Mouse (Mus musculus) retina, postnatal 7 days (tissue): ENCODE results near the gene Ninj1.

Experiments used
- DNase-seq: peaks from one replicate; pipeline ENCODE4 v3.0.0-alpha.2; 2012; ENCODE audit warnings: low read depth, low spot score

Ninj1 gene

DNA sequence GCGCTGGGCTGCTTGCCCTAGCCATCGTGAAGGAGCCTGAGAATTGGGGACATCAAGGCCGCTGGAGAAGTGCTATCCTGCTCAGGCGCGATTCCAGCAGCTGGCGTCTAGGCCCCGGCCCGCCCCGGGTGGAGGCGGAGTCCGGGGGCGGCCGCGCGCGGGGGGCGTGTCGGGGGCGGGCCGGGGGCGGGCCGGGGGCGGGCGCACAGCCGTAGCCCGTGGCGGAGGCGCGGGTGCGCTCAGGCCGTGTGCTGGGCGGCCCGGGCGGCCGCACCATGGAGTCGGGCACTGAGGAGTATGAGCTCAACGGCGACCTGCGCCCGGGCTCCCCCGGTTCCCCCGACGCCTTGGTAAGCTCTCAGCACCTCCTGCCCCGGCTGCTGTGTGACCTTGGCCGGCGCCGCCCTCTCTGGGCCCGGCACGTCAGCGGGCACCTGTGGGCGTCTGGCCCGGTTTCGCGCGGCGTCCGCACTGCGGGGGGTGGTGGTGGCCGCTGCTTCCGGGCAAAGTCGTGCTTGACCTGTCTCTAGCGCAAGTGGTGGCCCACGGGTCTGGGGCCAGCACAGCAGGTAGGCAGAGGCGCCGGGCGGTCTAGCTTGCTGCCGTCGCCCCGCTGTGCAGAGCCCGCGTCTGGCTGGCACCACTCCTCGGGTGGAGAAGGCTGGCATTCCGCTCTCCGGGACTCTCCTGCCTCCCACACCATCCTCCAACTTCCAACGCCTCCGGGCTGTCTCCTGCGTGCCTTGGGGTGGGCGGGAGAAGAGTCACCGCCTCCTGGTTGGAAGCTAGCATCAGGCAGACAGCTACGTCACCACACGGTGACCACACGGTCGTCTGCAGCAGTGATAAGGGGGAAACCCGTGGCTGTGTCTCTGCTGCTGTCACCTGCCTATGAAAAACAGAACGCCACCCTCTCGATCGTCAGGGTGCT lies at the start of gene Ninj1:
TSS of gene Ninj1 (plus strand) at position 198 of the 931 bp plus-strand sequence.
- peak; percentile 44 for DNase-seq

DNA sequence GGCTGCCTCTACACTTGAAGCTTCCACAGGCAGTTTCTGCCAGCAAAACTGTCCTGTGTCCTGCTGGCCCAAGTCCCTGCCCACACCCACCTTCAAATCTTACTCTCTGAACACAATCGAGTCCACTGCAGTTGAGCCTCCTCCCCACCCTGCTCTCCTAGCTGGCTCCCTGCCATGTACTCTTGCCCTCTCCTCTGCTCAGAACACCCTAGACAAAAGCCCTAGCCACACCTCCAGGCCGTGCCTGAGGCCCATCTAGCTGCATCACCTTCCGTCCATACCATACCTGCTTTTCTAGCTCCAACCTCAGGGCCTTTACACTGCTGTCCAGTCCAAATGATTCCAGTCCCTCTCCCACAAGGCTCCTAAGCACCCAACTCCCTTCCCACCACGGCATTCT lies 46.7 kb upstream of the Ninj1 start:
- no peak for DNase-seq

DNA sequence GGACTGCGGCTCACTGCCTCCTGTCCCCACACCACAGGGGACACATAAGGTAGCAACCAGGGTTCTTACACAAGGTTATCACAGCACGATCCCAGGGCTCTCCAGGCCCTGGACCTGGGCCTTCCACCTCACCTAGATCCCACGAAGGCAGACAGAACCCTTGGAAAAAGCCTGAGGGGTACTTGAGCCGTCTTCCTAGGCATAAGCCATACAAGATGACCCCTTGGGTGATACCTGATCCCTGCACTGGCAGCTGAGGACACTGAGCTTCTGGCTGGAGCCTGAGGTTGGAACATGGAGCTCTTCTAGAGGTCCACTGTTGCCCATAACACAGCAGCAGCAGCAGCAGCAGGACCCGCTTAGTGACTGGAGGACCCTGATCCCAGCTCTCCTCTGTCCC lies 44.9 kb upstream of the Ninj1 start:
- DNase-seq: no peak

DNA sequence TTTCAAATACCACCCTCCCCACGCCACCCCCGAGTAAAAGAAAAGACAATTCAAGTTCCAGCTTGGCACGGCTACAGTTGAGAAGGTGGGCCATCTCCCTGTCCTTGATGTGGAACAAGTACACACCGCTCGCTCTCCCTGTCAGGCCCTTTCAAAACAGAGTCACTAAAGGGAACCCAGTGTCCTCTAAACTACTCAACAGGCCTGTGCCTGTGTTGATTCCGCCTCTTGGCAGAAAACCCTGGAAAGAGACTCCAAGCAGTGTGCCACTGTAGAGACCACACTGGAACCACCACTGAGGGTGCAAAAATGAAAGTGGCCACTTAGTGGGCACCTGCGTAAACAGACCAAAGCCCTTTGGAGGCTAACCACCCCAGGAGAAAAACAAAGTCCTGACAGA lies 44.0 kb upstream of the Ninj1 start:
- no peak for DNase-seq

DNA sequence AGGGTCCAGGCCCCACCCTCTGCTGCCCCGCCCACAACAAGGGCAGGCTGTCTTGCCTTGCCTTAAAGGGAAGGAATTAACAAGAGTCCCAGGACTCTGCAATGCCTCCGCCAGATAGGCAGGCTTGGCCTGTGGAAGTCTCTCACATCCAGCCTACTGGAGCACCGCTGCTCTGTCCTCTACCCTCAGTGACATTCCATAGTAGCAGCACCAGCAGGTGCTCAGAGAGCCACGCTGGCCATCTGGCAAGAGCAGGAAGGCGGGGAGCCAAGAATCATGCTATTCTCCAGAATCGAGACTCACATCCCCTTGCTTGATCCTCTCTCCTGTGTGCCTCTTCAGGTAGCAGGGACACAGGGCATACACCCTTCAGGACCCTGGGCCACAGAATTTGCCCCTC lies 42.8 kb upstream of the Ninj1 start:
- DNase-seq: no peak

DNA sequence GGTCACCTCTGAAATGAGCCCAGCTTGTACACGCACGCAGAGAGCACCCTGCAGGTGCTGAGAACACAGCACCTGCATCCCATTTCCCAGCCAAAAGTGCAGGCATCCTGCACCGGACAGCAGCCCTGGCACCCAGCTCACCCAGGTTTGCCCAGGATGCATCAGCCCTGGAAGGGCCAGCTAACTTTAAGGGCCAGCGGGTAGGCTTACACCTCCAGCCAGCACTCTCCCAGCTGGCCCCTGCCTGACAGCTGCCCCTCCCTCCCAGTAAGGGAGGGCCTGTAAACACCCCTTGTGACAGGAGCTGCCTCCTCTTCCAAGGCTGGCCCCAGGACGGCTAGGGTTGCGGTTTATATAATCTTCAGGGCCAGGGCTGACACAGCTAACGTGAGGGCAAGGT lies 41.9 kb upstream of the Ninj1 start:
- DNase-seq: no peak

DNA sequence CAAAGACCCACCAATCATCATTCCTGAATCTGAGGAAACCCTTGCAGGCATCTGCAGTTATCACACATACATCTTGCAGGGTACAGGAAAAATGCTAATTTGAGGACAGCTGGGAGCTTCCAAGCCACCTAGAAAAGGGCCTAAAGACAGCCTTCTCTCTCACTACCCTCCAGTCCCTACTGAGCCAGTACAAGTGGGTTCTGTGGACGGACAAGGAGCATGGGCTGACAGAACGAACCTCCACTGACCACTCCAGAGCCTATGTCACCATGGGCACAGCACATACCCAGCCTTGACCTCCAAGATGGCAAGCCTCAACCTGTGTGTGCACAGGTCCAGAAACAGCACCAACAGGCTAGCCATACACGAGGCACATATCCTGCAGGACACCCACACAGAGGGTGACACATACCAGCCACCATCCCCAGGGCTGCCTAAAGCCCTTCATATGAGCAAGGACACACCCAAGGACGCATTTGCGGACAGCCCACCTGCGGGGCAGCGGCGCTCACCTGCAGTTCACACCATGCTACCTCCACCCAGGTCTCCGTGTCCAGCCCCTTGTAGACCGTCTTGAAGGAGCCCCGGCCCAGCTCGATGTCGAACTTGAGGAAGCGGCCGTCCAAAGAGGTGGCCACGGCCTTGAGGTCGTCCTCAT lies 41.1 kb upstream of the Ninj1 start:
- DNase-seq: no peak

DNA sequence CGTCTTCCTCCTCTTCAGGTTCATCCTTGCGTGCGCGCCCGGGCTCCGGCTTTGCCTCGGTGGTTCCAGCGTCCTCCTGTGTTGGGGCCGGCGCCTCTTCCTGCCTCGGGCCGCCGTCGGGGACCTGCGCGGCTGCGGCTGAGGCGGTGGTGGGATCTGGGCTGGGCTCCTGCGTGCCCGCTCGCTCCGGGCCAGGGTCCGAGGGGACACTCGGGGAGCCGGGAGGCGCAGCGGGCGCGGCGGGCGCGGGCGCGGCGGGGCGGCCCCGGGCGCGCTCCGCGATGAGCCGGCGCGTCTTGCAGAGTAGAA lies 40.6 kb upstream of the Ninj1 start:
- no peak for DNase-seq

DNA sequence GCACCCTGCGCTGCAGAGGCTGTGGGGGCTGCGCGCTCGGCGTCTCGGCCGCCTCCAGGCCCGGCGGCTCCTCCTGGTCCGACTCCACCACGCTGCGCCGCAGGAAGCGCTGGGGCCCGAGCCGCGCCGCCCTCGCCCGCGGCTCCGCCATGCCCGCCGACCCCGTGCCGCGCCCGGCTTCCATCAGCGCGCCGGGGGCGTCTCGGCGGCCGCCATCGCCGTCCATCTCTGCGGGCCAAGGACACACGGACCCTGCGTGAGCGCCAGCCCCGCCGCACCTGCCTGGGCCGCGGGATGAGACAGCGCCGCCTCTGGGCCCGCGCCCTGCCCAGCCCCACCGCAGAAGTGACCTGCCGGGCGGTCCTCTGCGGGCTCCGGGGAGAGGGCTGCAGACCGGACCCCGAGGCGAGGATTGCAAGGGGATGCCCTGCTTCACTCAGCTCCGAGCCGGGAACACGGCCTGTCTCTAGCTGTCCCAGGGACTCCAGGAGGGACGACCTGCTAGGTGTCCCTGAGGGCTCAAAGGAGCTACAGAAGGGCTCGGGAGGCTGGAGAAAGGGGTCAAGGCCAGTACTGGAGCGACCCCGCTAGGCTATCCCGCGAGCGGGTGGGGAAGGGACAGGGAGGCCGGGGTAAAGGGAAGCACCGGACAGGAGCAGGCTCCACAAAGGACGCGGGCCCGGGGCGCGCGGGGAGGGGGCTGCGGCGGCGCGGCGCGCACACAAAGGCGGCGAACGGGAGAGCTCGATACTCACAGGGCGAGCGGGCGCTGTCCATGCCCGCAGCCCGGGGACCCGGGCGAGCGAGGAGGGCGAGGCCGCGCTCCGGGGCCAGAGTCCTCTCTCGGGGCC lies 40.1 kb upstream of the Ninj1 start:
- DNase-seq: peak; percentile 50

DNA sequence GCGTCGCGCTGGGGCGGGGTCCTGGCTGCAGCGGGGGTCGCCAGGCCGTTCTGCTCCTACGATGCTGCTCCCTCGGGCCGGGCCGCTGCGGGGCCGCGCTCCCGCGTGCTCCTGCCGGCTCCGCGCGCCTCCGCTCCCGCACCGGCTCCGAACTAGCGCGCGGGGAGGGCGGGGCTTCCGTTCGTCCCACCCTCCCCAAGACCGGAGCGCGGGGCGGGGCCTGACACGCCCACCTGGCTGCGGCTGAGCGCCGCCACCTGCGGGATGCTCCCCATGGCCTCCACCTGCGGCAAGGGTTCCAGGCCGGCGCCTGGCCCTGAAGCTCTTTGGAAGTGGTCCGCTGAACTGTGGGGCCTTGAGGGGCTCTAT lies 39.4 kb upstream of the Ninj1 start, which contains the start of gene Wnk2:
TSS of gene Wnk2 (minus strand) at position 157 of the 369 bp plus-strand sequence.
- peak; percentile 64 for DNase-seq

DNA sequence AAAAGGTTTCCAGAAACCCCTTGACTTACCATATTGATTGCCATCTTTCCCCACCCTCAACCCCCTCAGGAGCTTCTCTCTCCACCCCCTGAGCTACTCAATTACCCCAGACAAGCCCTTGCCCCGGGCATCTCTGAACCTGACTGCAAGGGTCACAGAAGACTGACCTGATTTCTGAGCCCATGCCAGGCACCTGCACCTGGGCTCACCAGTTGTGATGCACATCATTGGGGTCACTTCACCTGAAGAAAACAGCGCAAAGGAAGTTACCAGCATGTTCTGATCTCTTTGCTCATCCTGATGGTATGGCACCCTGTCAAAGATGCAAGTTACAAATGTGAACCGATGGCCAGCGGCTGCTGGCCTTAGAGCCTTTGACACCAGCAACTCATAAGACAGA lies 38.6 kb upstream of the Ninj1 start:
- DNase-seq: no peak

DNA sequence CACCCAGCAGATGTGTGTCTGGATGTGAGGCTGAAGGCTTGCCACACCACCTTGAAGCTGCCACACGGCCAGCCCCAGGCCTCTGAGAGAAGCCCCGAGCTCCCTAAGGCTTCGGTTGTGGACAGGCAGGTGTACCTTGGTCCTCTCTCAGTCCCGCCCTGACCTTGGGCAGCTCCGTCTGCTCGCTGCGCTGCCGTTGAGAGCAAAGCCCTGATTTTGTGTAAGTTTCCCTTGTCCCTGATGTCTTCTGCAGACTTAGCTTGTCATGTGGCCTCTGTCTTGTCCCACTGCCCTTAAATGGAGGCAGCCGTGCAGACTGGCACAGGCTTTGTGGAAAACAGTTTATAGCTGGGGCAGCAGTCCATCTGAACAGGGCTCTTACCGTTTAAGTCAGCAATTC lies 33.3 kb upstream of the Ninj1 start:
- no peak for DNase-seq

DNA sequence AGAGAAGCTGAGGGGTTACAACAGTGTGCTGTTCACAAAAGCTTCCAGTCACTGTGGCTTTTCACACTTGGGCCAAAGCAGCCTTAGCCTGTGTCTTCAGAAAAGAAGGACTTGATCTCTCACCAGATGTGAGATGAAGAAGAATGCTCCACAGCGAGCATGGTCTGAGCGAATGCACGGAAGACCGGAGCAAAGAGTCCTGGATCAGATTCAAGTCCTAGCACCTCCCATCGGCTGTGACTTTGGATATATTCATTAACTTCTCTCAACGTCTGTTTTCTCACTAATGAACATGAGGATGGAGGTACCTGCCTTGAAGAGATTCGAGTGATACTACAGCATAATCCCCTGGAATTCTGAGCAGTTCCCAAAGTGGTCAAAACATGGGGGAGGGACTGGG lies 32.7 kb upstream of the Ninj1 start:
- DNase-seq: no peak

DNA sequence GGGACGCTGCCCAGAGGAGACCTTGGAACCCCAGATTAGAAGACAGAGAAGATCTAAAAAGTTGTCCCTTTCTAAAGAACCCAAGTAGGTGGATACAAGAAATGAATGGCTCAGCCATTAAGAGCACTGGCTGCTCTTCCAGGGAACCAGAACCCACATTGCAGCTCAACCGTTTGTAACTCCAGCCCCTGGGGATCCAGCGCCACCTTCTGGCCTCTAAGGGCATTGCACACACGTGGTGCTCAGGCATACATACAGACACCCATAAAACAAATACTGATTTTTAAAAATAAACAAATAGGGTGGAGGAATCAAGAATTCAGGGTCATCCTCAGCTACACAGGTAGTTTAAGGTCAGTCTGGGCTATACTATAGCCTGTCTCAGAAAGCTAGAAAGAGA lies 30.6 kb upstream of the Ninj1 start:
- no peak for DNase-seq

DNA sequence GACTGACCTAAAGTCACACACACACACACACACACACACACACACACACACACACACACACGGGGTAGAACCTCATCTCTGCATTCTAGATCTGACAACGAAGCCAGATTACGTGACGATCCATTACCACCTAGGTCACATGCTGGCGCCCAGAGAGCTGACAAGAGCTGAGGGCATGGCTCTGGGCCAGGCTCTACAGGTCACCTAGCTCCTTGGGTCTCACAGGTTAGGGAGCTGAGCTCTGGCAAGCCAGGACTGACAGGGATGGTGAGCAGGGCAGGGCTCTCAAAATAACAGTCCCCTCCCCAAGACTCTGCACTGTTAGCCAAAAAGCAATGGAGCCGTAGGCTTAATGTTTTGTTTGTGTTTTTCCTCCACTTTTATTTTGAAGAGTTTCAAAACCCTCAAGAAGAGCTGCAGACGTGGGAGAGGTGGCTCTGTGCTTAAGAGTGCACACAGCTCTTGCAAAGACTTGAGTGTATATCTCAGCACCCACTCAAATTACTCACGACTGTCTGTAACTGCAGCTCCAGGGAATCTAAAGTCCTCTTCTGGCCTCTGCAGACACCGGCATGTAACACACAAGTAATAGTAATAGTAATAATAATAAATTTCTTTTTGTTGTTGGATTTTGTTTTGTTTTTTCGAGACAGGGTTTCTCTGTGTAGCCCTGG lies 29.1 kb upstream of the Ninj1 start:
- no peak for DNase-seq

DNA sequence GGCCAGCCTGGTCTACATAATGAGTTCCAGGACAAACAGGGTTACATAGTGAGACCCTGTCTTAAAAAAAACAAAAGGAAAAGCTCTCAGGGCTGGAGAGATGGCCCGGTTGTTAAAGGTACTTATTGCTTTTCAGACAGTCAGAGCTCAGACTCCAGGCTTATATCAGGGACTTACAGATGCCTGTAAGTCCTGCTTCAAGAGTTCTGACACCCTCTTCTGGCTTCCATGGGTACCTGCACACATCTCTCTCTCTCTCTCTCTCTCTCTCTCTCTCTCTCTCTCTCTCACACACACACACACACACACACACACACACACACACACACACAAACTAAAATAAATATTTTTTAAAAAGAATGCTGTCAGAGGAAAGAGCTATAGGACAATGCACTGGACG lies 26.0 kb upstream of the Ninj1 start:
- DNase-seq: no peak

DNA sequence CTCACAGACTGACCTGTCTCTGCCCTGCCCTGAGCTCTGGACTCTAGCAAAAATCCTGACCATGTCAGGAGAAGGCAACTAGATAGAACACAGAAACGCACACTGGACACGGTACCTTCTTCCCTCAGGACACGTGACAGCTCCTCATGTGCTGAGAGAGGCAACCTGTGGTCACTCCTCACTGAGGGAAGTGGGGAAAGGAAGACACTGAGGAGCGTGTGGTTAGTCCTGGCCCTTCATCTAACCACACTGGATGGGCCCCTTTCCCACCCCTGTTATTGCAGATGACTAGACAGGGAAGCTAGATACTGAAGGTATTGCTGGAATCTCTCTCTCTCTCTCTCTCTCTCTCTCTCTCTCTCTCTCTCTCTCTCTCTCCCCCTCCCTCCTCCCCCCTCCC lies 24.6 kb upstream of the Ninj1 start:
- DNase-seq: no peak

DNA sequence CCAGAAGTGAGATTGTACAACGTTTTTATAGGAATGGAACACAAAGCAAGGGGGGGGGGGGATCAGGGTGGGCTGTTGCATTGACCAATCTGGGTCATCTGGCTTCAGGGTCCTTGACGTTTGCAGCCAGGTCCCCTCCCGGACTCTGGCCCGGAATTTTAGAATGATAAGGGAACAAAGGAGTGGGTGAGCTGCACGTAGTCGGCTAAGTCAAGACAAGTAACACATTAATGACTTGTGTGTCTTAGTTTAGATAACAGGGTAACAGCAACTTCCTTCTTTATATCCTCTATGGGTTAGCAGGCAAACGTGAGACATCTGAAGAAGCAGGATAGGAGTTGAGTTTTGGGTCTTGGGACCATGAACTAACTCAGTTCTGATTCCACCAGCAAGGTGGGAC lies 23.6 kb upstream of the Ninj1 start:
- DNase-seq: no peak

DNA sequence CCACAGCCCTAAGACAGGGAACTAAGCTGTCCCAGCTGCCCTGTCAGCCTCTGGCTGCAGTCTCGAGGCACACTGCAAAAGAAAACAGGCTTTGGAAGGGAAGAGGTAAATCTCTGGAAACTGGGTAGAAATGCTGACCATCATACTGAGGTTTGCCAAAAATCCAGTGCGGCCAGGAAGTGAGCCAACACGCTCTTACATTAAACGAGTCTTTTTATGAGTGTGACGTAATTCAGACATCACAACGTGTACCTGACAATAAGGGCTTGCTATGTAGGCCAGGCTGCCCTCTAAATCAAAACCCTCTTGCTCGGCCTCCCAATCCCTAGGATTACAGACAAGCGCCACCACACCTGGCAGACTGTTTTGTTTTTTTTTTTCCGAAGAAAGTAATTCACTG lies 20.2 kb upstream of the Ninj1 start:
- no peak for DNase-seq

DNA sequence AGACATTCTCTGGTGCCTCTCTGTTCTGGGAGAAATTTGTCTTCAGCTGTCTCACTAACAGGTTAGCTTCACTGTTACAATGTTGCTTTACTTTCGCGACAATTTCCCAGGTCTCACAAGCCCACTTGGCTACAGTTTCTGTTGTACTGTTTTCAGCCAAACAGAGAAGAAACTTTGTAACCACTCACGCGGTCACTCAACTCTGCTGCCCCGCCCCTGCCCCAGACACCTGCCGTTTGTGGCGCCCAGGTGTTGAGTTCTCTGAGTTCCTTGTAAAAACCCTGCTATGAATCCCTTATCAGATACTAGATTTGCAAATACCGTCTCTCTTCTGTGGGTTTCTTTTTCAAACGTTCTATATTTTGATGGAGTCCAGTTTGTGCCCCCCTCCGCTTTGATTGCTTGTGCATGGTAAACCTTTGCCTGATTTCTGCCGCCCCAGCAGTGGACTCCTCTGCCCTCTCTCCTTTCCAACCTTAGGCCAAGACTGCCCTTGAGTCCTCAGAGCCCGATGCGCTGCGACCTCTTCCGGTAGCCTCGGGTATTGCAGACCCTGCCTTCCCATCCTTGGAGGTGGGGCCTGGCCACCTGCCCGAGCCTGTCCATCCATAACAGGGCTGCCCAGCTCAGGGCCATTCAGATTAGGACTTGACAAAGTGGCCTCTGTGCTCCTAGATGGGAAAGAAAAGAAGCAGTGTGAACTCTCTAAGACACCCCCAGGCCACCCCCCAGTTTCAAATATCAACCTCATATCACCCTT lies 17.7 kb upstream of the Ninj1 start:
- peak; percentile 85 for DNase-seq

DNA sequence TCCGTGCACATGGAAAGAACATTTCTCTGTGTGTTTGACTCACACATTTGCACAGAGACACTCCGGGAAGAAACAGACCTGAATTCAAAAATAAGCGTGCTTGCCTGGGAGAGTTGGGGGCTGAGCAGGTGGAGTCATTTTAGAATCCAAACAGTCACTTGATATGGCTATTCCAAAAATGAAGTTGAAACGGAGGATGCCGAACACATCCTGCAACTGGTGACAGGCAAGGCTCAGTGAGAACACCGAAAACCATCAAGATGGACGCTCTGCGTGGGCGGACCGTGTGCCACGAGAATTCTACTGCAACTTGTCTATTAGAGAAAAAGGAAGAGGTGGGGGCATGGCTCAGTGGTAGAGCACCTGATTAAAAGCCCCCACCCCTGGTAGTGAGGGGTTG lies 16.7 kb upstream of the Ninj1 start:
- DNase-seq: no peak
